Mouse (Mus musculus) layer of hippocampus, adult 9-10 months (tissue): ENCODE results near the gene Osbpl3.

Source experiments
- DNase-seq: peaks from one replicate; pipeline ENCODE4 v3.0.0; 2022; ENCODE audit warnings: low spot score

Osbpl3 gene

GRCm38 (mm10) chr6:50331477-50331876, 124.5 kb downstream of the Osbpl3 start:
- DNase-seq = no peak

GRCm38 (mm10) chr6:50329380-50329779, 126.6 kb downstream of the Osbpl3 start:
- DNase-seq = no peak

GRCm38 (mm10) chr6:50328901-50329300, 127.1 kb downstream of the Osbpl3 start:
- DNase-seq = no peak

- no peak for DNase-seq
These were observed 129.8 kb downstream of the Osbpl3 start for GRCm38 (mm10) chr6:50326192-50326591.

GRCm38 (mm10) chr6:50325485-50325884, 130.5 kb downstream of the Osbpl3 start:
- DNase-seq = no peak

GRCm38 (mm10) chr6:50322631-50323030, 133.4 kb downstream of the Osbpl3 start:
- peak; percentile 50 for DNase-seq

GRCm38 (mm10) chr6:50321739-50322138, 134.3 kb downstream of the Osbpl3 start:
- DNase-seq = no peak

- DNase-seq = no peak
These were observed 137.3 kb downstream of the Osbpl3 start for GRCm38 (mm10) chr6:50318590-50319172.

GRCm38 (mm10) chr6:50318150-50318549, 137.9 kb downstream of the Osbpl3 start:
- DNase-seq = no peak

GRCm38 (mm10) chr6:50316795-50317505, 139.1 kb downstream of the Osbpl3 start:
- no peak for DNase-seq

- DNase-seq = no peak
These were observed 141.5 kb downstream of the Osbpl3 start for GRCm38 (mm10) chr6:50314406-50315071.

- DNase-seq = peak; percentile 46
These were observed 143.4 kb downstream of the Osbpl3 start for GRCm38 (mm10) chr6:50312647-50313046.

- DNase-seq = no peak
These were observed 147.0 kb downstream of the Osbpl3 start for GRCm38 (mm10) chr6:50309019-50309418.

- DNase-seq = no peak
These were observed 149.4 kb downstream of the Osbpl3 start for GRCm38 (mm10) chr6:50306625-50307024.

- peak; percentile 71 for DNase-seq
These were observed 151.0 kb downstream of the Osbpl3 start for GRCm38 (mm10) chr6:50304949-50305491.

GRCm38 (mm10) chr6:50301121-50301520, 154.9 kb downstream of the Osbpl3 start:
- DNase-seq = no peak

GRCm38 (mm10) chr6:50300622-50301021, 155.4 kb downstream of the Osbpl3 start:
- no peak for DNase-seq

GRCm38 (mm10) chr6:50299071-50299470, 156.9 kb downstream of the Osbpl3 start:
- DNase-seq = no peak

- DNase-seq = no peak
These were observed 158.3 kb downstream of the Osbpl3 start for GRCm38 (mm10) chr6:50297671-50298070.

GRCm38 (mm10) chr6:50295136-50295535, 160.9 kb downstream of the Osbpl3 start:
- DNase-seq = no peak

- peak; percentile 93 for DNase-seq
These were observed 161.9 kb downstream of the Osbpl3 start for GRCm38 (mm10) chr6:50294128-50294527.

- DNase-seq = no peak
These were observed 164.4 kb downstream of the Osbpl3 start for GRCm38 (mm10) chr6:50291650-50292049.

GRCm38 (mm10) chr6:50286881-50287280, 169.1 kb downstream of the Osbpl3 start:
- no peak for DNase-seq
